Mouse (Mus musculus) liver, adult 2 months (tissue): ENCODE measurements around the gene Rab11fip5. TPM values are rescaled to one million over a fixed set of nuclear protein-coding genes. Genes with fewer than 3 reads are reported as not detected.

ENCODE experiments used
- DNase-seq: peaks from one replicate; pipeline ENCODE4 v3.0.0-alpha.2; 2011; ENCODE audit warnings: low read depth, low spot score; ENCODE audit errors: extremely low read depth
- H3K27ac ChIP-seq: fragments of 200-500 bp; replicated peaks from 2 replicates; pipeline ENCODE4 v1.5.1; 2012; ENCODE audit warnings: low read depth, mild to moderate bottlenecking, control low read depth, inconsistent platforms, low read length; ENCODE audit not compliant: insufficient read depth
- H3K27me3 ChIP-seq: fragments of 200-500 bp; 2 replicates; pipeline ENCODE4 v1.6.1; 2012; ENCODE audit warnings: mild to moderate bottlenecking, moderate library complexity, low read length, inconsistent platforms; ENCODE audit not compliant: control insufficient read depth, insufficient read depth
- H3K36me3 ChIP-seq: fragments of 200-500 bp; 2 replicates; pipeline ENCODE4 v1.6.1; 2012; ENCODE audit warnings: low read length, inconsistent platforms; ENCODE audit not compliant: control insufficient read depth, insufficient read depth
- H3K4me1 ChIP-seq: fragments of 200-500 bp; 2 replicates; pipeline ENCODE4 v1.6.1; 2011; ENCODE audit warnings: low read length; ENCODE audit not compliant: control insufficient read depth, insufficient read depth
- H3K4me3 ChIP-seq: fragments of 200-500 bp; 2 replicates; pipeline ENCODE4 v1.5.1; 2011; ENCODE audit warnings: low read depth, mild to moderate bottlenecking, control low read depth, low read length, moderate library complexity; ENCODE audit not compliant: insufficient read depth
- H3K79me2 ChIP-seq: fragments of 200-500 bp; 2 replicates; pipeline ENCODE4 v1.6.1; 2012; ENCODE audit warnings: inconsistent platforms, mild to moderate bottlenecking, low read length, moderate library complexity; ENCODE audit not compliant: control insufficient read depth, insufficient read depth
- H3K9ac ChIP-seq: fragments of 200-500 bp; 2 replicates; pipeline ENCODE4 v1.6.1; 2012; ENCODE audit warnings: low read depth, mild to moderate bottlenecking, control low read depth, inconsistent platforms, low read length
- CTCF ChIP-seq: fragments of 200-500 bp; IDR thresholded peaks from 2 replicates; pipeline ENCODE4 v1.5.1; 2011; ENCODE audit warnings: low read depth, low read length, control low read depth
- POLR2A ChIP-seq: fragments of 200-500 bp; IDR thresholded peaks from 2 replicates; pipeline ENCODE4 v1.6.1; 2011; ENCODE audit warnings: low read length, control low read depth; ENCODE audit not compliant: insufficient read depth; ENCODE audit errors: extremely low read depth
- WGBS: fragments of 180-500 bp; shearing (Covaris S2); methylation state at CpG from one replicate; pipeline ENCODE4 v1.1.7; 2018; 5-methylcytosine and 5-hydroxymethylcytosine counted together
- polyA plus RNA-seq: library from polyadenylated mRNA; depleted of rRNA; stranded (reverse); fragments of >200 nt; gene quantifications from 2 replicates; pipeline ENCODE4 v1.2.3, GENCODE M21; 2012
- total RNA-seq: library from RNA; depleted of rRNA; stranded (reverse); fragments of >200 nt; gene quantifications from 2 replicates; pipeline ENCODE4 v1.2.3, GENCODE M21; 2014

Rab11fip5 gene
- total and polyA plus RNA-seq, 2 experiments: 0.46 to 1.4 TPM

DNA sequence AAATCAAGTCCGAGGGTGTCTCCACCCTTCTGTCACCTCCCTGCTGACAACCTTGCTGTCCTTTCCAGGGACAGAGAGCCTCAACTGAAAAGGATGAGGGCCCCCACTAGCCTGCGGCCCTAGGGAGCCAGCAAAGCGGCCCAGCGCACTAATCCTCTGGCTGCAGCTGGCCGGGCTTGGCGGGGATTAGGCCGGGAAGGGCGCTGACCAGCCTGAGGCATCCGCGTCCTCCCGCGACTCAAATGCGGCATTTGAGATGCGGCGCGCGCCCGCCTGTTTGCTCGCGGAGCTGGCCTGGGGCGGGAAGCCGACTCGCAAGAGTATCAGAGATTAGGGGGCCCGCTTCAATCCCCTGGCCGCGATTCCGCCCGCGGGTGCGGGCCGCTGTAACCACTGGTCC, 34.6 kb upstream of the Rab11fip5 start:
- Histone ChIP-seq H3K79me2 (no peaks in the 10 kb centered on the region), H3K27me3 (peaks cover 7% of the 10 kb centered on the region), H3K36me3 (no peaks in the 10 kb centered on the region), H3K4me3 (no peak overlapping the region), H3K4me1 (no peaks in the 10 kb centered on the region), H3K9ac (no peak overlapping the region), H3K27ac (no peak overlapping the region)
- TF ChIP-seq CTCF (no peak), POLR2A (no peak)
- DNase-seq: no peak
- WGBS: 9% methylated on average over 31 of the region's 31 CpGs

DNA sequence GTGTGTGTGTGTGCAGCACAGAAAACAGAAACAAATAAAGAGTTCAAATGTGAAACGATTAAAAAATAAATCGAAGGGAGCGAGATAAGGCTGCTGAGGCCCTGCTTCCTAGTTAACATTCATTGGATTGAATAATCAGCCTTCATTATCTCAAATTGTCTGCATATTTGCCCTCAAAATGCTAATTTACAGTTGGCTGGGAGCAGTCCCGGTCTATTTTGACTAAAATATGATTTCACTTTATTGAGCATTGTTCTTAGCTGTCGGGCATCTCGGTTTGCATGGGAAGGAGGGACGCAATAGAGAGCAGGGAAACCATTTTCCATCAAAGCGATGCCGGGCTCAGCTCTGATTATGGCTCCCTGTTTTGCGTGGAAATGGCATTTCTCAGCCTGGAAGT, 28.6 kb upstream of the Rab11fip5 start:
- H3K36me3 ChIP-seq: no peaks in the 10 kb centered on the region
- no peak overlapping the region for H3K27ac ChIP-seq
- H3K4me3 ChIP-seq: no peak overlapping the region
- DNase-seq: no peak
- H3K4me1 ChIP-seq: no peaks in the 10 kb centered on the region
- no peaks in the 10 kb centered on the region; the same call in 1 of the 2 replicates for H3K27me3 ChIP-seq
- H3K79me2 ChIP-seq: no peaks in the 10 kb centered on the region
- no peak overlapping the region for H3K9ac ChIP-seq
- TF ChIP-seq CTCF: no peak
- no peak for TF ChIP-seq POLR2A
- 74% methylated on average over 10 of the region's 10 CpGs for WGBS

DNA sequence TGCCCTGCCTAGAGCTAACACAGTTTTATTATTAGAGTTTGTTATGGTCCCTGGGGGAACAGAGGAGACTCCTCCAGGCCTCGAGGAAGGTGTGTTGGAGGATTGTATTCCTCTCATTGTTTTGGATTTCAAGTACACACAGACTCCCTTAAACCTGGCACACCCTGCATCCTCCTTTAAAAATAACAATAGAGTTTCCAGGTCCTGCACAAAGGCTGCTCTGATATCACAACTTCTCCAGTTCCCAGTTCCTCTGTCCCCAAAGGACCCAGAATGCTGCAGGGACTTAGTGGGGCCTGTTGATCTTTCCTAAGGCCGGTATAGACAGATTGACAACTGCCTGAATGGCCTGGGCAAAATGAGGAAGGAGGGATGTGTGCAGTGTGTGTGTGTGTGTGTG, 28.2 kb upstream of the Rab11fip5 start:
- H3K4me3 ChIP-seq: no peak overlapping the region
- no peak overlapping the region for H3K9ac ChIP-seq
- no peak for TF ChIP-seq POLR2A
- no peak for TF ChIP-seq CTCF

DNA sequence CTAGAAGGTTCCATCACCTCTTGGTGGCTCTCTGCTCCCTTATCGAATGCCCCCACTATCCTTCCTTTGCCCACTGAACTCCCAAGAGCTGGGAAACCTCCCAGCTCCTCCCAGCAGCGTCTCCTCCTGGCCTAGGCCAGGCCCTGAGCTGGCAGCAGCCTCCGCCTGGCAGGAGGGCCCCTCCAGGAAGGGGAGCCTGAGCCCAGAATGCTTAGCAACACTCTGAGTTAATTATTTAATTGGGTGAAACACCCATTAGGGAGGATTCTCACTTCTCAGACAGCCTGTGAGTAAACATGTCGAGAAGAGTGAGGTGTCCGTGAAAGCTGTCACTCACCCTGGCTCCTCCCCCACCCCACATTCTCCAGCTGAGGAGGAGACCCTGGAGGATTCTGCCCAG, 25.3 kb upstream of the Rab11fip5 start:
- Histone ChIP-seq H3K79me2 (no peaks in the 10 kb centered on the region), H3K27me3 (no peaks in the 10 kb centered on the region), H3K4me1 (no peaks in the 10 kb centered on the region), H3K27ac (no peak overlapping the region), H3K36me3 (no peaks in the 10 kb centered on the region), H3K4me3 (no peak overlapping the region), H3K9ac (no peak overlapping the region)
- TF ChIP-seq CTCF (no peak), POLR2A (no peak)
- no peak for DNase-seq
- 49% methylated on average over 5 of the region's 5 CpGs for WGBS

More for the DNA sequence above, 28.2 kb upstream of the Rab11fip5 start:
- H3K4me1 ChIP-seq: no peaks in the 10 kb centered on the region
- H3K27ac ChIP-seq: no peak overlapping the region
- H3K27me3 ChIP-seq: no peaks in the 10 kb centered on the region; the same call in 1 of the 2 replicates
- H3K36me3 ChIP-seq: no peaks in the 10 kb centered on the region
- H3K79me2 ChIP-seq: no peaks in the 10 kb centered on the region
- WGBS: 57% methylated on average over 2 of the region's 2 CpGs
- DNase-seq: no peak

DNA sequence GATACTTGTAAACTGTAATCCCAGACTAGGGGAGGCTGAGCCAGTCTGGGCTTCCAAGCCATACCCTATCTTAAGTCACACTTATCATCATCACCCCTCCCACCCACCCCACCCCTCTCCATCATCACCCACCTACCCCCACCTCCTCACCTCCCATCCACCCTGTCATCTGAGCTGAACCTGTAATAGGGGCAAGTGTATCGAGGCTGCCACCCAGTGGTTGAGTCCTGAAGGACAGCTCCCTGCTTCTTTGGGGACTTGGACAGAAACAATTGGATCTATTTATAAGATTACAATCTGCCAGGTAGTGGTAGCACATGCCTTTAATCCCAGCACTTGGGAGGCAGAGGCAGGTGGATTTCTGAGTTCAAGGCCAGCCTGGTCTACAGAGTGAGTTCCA, 22.7 kb upstream of the Rab11fip5 start:
- peak; percentile 24 for DNase-seq

DNA sequence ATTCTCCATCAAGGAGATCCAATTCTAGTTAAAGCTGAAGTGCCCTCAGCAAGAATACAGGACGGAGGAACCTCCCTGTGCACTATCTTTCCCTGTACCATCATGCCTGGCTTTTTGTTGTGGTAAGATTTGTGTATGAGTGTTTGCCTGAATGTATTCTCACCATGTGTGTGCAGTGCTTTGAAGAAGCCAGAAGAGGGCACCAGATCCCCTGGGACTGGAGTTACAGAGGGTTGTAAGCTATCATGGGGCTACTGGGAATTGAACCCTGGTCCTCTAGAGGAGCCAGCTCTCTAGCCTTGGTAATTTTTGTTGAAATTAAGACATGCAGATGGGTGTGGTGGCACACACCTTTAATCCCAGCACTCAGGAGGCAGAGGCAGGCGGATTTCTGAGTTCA, 20.9 kb upstream of the Rab11fip5 start:
- TF ChIP-seq CTCF: no peak
- no peak for TF ChIP-seq POLR2A
- Histone ChIP-seq H3K36me3 (no peaks in the 10 kb centered on the region), H3K27ac (no peak overlapping the region), H3K4me3 (no peak overlapping the region), H3K4me1 (no peaks in the 10 kb centered on the region), H3K27me3 (no peaks in the 10 kb centered on the region), H3K79me2 (no peaks in the 10 kb centered on the region), H3K9ac (no peak overlapping the region)
- DNase-seq: no peak
- 88% methylated on average over 2 of the region's 2 CpGs for WGBS

More for the DNA sequence above, 22.7 kb upstream of the Rab11fip5 start:
- no peak overlapping the region for H3K27ac ChIP-seq
- WGBS: 33% methylated on average over 1 of the region's 1 CpGs
- H3K79me2 ChIP-seq: no peaks in the 10 kb centered on the region
- no peaks in the 10 kb centered on the region for H3K36me3 ChIP-seq
- H3K9ac ChIP-seq: no peak overlapping the region
- H3K4me3 ChIP-seq: no peak overlapping the region
- no peaks in the 10 kb centered on the region for H3K4me1 ChIP-seq
- TF ChIP-seq CTCF (peak; percentile 73), POLR2A (no peak)
- no peaks in the 10 kb centered on the region for H3K27me3 ChIP-seq
